Mouse (Mus musculus): ENCODE results near the gene Agap2. TPM values are rescaled to one million over a fixed set of nuclear protein-coding genes. Genes with fewer than 3 reads are reported as not detected.

The Agap2 gene
- polyA plus RNA-seq, 1 experiment from 2014 or later, result 0.07 TPM

GRCm38 (mm10) chr10:127041274-127041766, 33.8 kb upstream of the Agap2 start, which contains the start of the genes Mettl1 and Eef1akmt3:
Gene Mettl1 (plus strand): TSS chr10:127041414.
Gene Eef1akmt3 (minus strand): TSS chr10:127041513.
- H3K4me3 ChIP-seq (ENCODE audit: low read depth, low read length), result peak within 1 kb of the TSS; percentile 93
- no peaks in the 10 kb centered on the region for H3K9me3 ChIP-seq (ENCODE audit: control insufficient read depth)
- no peaks in the 10 kb centered on the region; the same call in 1 of the 2 replicates for H3K4me1 ChIP-seq (replicated peaks; ENCODE audit: control insufficient read depth, insufficient read depth, low read length)
- H3K4me2 ChIP-seq (replicated peaks; ENCODE audit: low read depth), result peak within 1 kb of the TSS; percentile 99
- peaks cover 10% of the 10 kb centered on the region for H3K36me3 ChIP-seq (ENCODE audit: control insufficient read depth, insufficient read depth)
- no peaks in the 10 kb centered on the region for H3K27me3 ChIP-seq (replicated peaks; ENCODE audit: control insufficient read depth, insufficient read depth, low read length)
- WGBS, result under 1% methylated on average over 28 of the region's 28 CpGs
- no peak within 1 kb of the TSS for H3K27ac ChIP-seq (ENCODE audit: low read depth, low read length)
- ATAC-seq, result peak; percentile 41
- H3K9ac ChIP-seq (ENCODE audit: low read depth, low read length), result peak within 1 kb of the TSS; percentile 54
- no peak for TF ChIP-seq CTCF (IDR thresholded peaks at IDR 0.05; ENCODE audit: low read depth)

- no peaks in the 10 kb centered on the region for H3K27me3 ChIP-seq (replicated peaks; ENCODE audit: control insufficient read depth, insufficient read depth, low read length)
- under 1% methylated on average over 44 of the region's 44 CpGs for WGBS
- H3K4me1 ChIP-seq (replicated peaks; ENCODE audit: control insufficient read depth, insufficient read depth, low read length), result no peaks in the 10 kb centered on the region; the same call in 1 of the 2 replicates
- peak overlapping the region; percentile 54 for H3K9ac ChIP-seq (ENCODE audit: low read depth, low read length)
- H3K4me3 ChIP-seq (ENCODE audit: low read depth, low read length), result peak overlapping the region; percentile 93
- no peak overlapping the region for H3K27ac ChIP-seq (ENCODE audit: low read depth, low read length)
- no peaks in the 10 kb centered on the region for H3K9me3 ChIP-seq (ENCODE audit: control insufficient read depth)
- H3K36me3 ChIP-seq (ENCODE audit: control insufficient read depth, insufficient read depth), result peaks cover 10% of the 10 kb centered on the region
- TF ChIP-seq CTCF (IDR thresholded peaks at IDR 0.05; ENCODE audit: low read depth), result no peak
- peak overlapping the region; percentile 99 for H3K4me2 ChIP-seq (replicated peaks; ENCODE audit: low read depth)
- ATAC-seq, result peak; percentile 82
These were observed 33.2 kb upstream of the Agap2 start for GRCm38 (mm10) chr10:127041774-127042338.

GRCm38 (mm10) chr10:127042468-127043115, 32.5 kb upstream of the Agap2 start:
- H3K9ac ChIP-seq (ENCODE audit: low read depth, low read length), result peak overlapping the region; percentile 54
- peak overlapping the region; percentile 93 for H3K4me3 ChIP-seq (ENCODE audit: low read depth, low read length)
- H3K9me3 ChIP-seq (ENCODE audit: control insufficient read depth), result no peaks in the 10 kb centered on the region
- peaks cover under 1% of the 10 kb centered on the region for H3K27me3 ChIP-seq (replicated peaks; ENCODE audit: control insufficient read depth, insufficient read depth, low read length)
- TF ChIP-seq CTCF (IDR thresholded peaks at IDR 0.05; ENCODE audit: low read depth), result no peak
- WGBS, result 10% methylated on average over 5 of the region's 5 CpGs
- H3K27ac ChIP-seq (ENCODE audit: low read depth, low read length), result no peak overlapping the region
- H3K4me2 ChIP-seq (replicated peaks; ENCODE audit: low read depth), result peak overlapping the region; percentile 99
- no peak for ATAC-seq
- no peaks in the 10 kb centered on the region; the same call in 1 of the 2 replicates for H3K4me1 ChIP-seq (replicated peaks; ENCODE audit: control insufficient read depth, insufficient read depth, low read length)
- H3K36me3 ChIP-seq (ENCODE audit: control insufficient read depth, insufficient read depth), result peaks cover 10% of the 10 kb centered on the region

DNA sequence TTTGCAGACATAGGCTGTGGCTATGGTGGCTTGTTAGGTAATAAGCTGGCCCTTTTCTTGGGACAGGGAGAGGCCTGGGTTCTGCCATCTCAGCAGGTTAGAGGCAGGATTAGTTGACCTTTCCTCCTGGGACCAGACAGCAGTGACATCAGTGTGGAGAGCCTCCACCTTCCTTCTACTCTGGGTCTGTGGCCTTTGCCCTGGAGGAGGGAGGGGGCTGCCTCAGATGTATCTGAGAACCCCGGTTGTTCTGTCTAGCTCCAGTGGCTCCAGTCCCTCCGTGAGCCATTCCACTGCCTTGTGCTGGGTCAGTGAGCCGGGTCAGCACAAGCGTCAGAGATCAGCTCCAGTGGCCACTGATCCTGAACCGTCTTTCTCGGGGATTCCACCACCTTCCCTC, 31.9 kb upstream of the Agap2 start:
- no peak overlapping the region for H3K9ac ChIP-seq (ENCODE audit: low read depth, low read length)
- peaks cover 6% of the 10 kb centered on the region for H3K27me3 ChIP-seq (replicated peaks; ENCODE audit: control insufficient read depth, insufficient read depth, low read length)
- H3K9me3 ChIP-seq (ENCODE audit: control insufficient read depth), result no peaks in the 10 kb centered on the region
- TF ChIP-seq CTCF (IDR thresholded peaks at IDR 0.05; ENCODE audit: low read depth), result no peak
- H3K27ac ChIP-seq (ENCODE audit: low read depth, low read length), result no peak overlapping the region
- 88% methylated on average over 6 of the region's 6 CpGs for WGBS
- H3K4me3 ChIP-seq (ENCODE audit: low read depth, low read length), result no peak overlapping the region
- H3K4me2 ChIP-seq (replicated peaks; ENCODE audit: low read depth), result no peak overlapping the region
- H3K4me1 ChIP-seq (replicated peaks; ENCODE audit: control insufficient read depth, insufficient read depth, low read length), result no peaks in the 10 kb centered on the region; the same call in 1 of the 2 replicates
- peaks cover 10% of the 10 kb centered on the region for H3K36me3 ChIP-seq (ENCODE audit: control insufficient read depth, insufficient read depth)
- no peak for ATAC-seq

- H3K9me3 ChIP-seq (ENCODE audit: control insufficient read depth), result no peaks in the 10 kb centered on the region
- H3K9ac ChIP-seq (ENCODE audit: low read depth, low read length), result no peak within 1 kb of the TSS
- ATAC-seq, result no peak
- H3K27me3 ChIP-seq (replicated peaks; ENCODE audit: control insufficient read depth, insufficient read depth, low read length), result peaks cover 38% of the 10 kb centered on the region
- 27% methylated on average over 5 of the region's 5 CpGs for WGBS
- no peak for TF ChIP-seq CTCF (IDR thresholded peaks at IDR 0.05; ENCODE audit: low read depth)
- H3K4me1 ChIP-seq (replicated peaks; ENCODE audit: control insufficient read depth, insufficient read depth, low read length), result peaks cover 6% of the 10 kb centered on the region; the same call in 1 of the 2 replicates
- H3K27ac ChIP-seq (ENCODE audit: low read depth, low read length), result no peak within 1 kb of the TSS
- peak within 1 kb of the TSS; percentile 35 for H3K4me3 ChIP-seq (ENCODE audit: low read depth, low read length)
- H3K36me3 ChIP-seq (ENCODE audit: control insufficient read depth, insufficient read depth), result peaks cover 10% of the 10 kb centered on the region
- H3K4me2 ChIP-seq (replicated peaks; ENCODE audit: low read depth), result peak within 1 kb of the TSS; percentile 59
These were observed 27.1 kb upstream of the Agap2 start, which contains the start of gene Cyp27b1 for GRCm38 (mm10) chr10:127047954-127048353. Gene Cyp27b1 (plus strand): TSS chr10:127048250.

DNA sequence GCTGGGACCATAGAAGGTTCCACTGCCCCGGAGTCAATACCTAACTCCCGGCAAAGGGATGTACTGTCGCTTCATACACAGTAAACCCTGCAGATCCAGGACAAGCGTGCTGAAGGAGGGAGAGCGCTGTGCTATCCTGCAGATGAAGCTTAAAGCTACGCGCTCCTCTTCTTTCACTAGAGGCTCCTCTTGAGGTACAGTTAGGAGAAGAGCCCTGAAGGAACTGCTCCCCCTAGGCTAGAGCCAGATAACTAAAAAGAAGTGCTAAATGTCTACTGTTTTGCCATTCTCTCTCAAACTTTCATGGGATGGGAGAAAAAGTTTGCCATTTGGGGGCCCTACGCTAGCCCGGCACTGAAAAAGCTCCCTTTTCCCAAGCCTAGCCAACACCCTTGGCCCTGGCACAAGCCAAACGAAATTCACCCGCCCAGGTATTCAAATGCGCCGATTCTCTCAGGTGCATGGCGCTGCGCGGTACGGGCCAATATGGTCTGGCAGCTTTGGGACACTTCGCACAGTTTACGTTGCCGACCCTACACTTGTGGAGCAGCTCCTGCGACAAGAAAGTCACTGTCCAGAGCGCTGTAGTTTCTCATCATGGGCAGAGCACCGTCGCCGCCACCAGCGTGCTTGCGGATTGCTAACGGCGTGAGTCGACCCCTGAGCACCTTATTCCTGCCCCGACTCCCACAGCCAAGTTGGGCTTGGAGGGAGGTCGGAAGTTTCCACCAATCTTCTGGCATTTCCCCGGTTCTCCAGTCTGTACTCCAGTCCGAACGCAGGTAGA, 26.3 kb upstream of the Agap2 start:
- no peak overlapping the region for H3K27ac ChIP-seq (ENCODE audit: low read depth, low read length)
- ATAC-seq, result no peak
- H3K9ac ChIP-seq (ENCODE audit: low read depth, low read length), result no peak overlapping the region

More for the DNA sequence above, 26.3 kb upstream of the Agap2 start:
- H3K4me1 ChIP-seq (replicated peaks; ENCODE audit: control insufficient read depth, insufficient read depth, low read length), result peaks cover 6% of the 10 kb centered on the region; the same call in 1 of the 2 replicates
- H3K36me3 ChIP-seq (ENCODE audit: control insufficient read depth, insufficient read depth), result peaks cover 10% of the 10 kb centered on the region
- peak overlapping the region; percentile 59 for H3K4me2 ChIP-seq (replicated peaks; ENCODE audit: low read depth)
- H3K27me3 ChIP-seq (replicated peaks; ENCODE audit: control insufficient read depth, insufficient read depth, low read length), result peaks cover 38% of the 10 kb centered on the region
- peak; percentile 33 for TF ChIP-seq CTCF (IDR thresholded peaks at IDR 0.05; ENCODE audit: low read depth)
- H3K9me3 ChIP-seq (ENCODE audit: control insufficient read depth), result no peaks in the 10 kb centered on the region
- peak overlapping the region; percentile 35 for H3K4me3 ChIP-seq (ENCODE audit: low read depth, low read length)
- 3% methylated on average over 35 of the region's 35 CpGs for WGBS
